Mouse (Mus musculus) liver, adult 2 months (tissue): ENCODE measurements around the gene Vps41.

Source experiments
- CTCF ChIP-seq: fragments of 200-500 bp; IDR thresholded peaks from 2 replicates; pipeline ENCODE4 v1.5.1; 2011; ENCODE audit warnings: low read depth, low read length, control low read depth
- POLR2A ChIP-seq: fragments of 200-500 bp; IDR thresholded peaks from 2 replicates; pipeline ENCODE4 v1.6.1; 2011; ENCODE audit warnings: low read length, control low read depth; ENCODE audit not compliant: insufficient read depth; ENCODE audit errors: extremely low read depth

GRCm38 (mm10) chr13:18842556-18842955 lies 125.5 kb downstream of the Vps41 start:
- no peak for TF ChIP-seq CTCF
- TF ChIP-seq POLR2A = no peak
